Mouse (Mus musculus) G1E (cell line): Measurements from ENCODE around the gene Cacnb1. TPM values are rescaled to one million over a fixed set of nuclear protein-coding genes. Genes with fewer than 3 reads are reported as not detected.

ENCODE experiments used
- ATAC-seq: 2 replicates; pipeline ENCODE4 v1.8.0; 2016; ENCODE audit warnings: mild to moderate bottlenecking; ENCODE audit not compliant: insufficient number of reproducible peaks, poor library complexity, low FRiP score, severe bottlenecking; ENCODE audit errors: extremely low read depth
- DNase-seq: peaks from one replicate; pipeline ENCODE4 v3.0.0; 2012; ENCODE audit warnings: low spot score
- H3K27me3 ChIP-seq: 2 replicates; pipeline ENCODE4 v1.6.1; 2012; ENCODE audit warnings: mild to moderate bottlenecking, low read length, inconsistent platforms; ENCODE audit not compliant: insufficient read depth
- H3K36me3 ChIP-seq: replicated peaks from 2 replicates; pipeline ENCODE3; 2012; ENCODE audit warnings: mild to moderate bottlenecking, inconsistent platforms
- H3K4me1 ChIP-seq: 2 replicates; pipeline ENCODE4 v1.6.1; 2012; ENCODE audit warnings: low read depth, low read length, inconsistent platforms, mixed read lengths; ENCODE audit not compliant: insufficient read depth
- H3K4me3 ChIP-seq: 2 replicates; pipeline ENCODE4 v1.5.1; 2012; ENCODE audit warnings: low read depth, mild to moderate bottlenecking, inconsistent platforms, low read length, moderate library complexity, mixed read lengths
- H3K9me3 ChIP-seq: replicated peaks from 2 replicates; pipeline ENCODE4 v1.6.1; 2012; ENCODE audit warnings: inconsistent platforms
- CTCF ChIP-seq: IDR thresholded peaks from 2 replicates; pipeline ENCODE4 v1.5.1; 2012; ENCODE audit warnings: low read depth, low read length, inconsistent platforms, mixed read lengths
- GATA1 ChIP-seq: IDR thresholded peaks from 2 replicates; pipeline ENCODE4 v1.6.1; 2012; ENCODE audit warnings: borderline replicate concordance, low read length, inconsistent platforms, mixed read lengths
- GATA2 ChIP-seq: IDR thresholded peaks from 2 replicates; pipeline ENCODE4 v1.6.1; 2012; ENCODE audit warnings: low read depth, low read length, inconsistent platforms, borderline replicate concordance
- POLR2AphosphoS5 ChIP-seq: IDR thresholded peaks from 2 replicates; pipeline ENCODE4 v1.6.1; 2012; ENCODE audit warnings: low read depth, low read length, inconsistent platforms; ENCODE audit not compliant: insufficient replicate concordance
- TAL1 ChIP-seq: conservative IDR thresholded peaks from 2 replicates; pipeline ENCODE4 v1.6.1; 2012; ENCODE audit warnings: low read depth, low read length, inconsistent platforms, mixed read lengths
- polyA plus RNA-seq: library from polyadenylated mRNA; stranded (reverse); fragments of >175 nt; gene quantifications from 2 replicates; pipeline ENCODE4 v1.2.3, GENCODE M21; 2012
- total RNA-seq, 2 experiments: library from RNA; stranded (forward) in 1 of 2; stranded (reverse) in 1 of 2; fragments of 200-1000 nt in 1 of 2; fragments of >200 nt in 1 of 2; fragmentation: Nextera tagmentation in 1 of 2; gene quantifications; 2 replicates each; pipeline ENCODE4 v1.2.3; 2014 to 2017

Gene Cacnb1
- total and polyA plus RNA-seq, 3 experiments = 0.05 to 1.4 (median 0.61) TPM

GRCm38 (mm10) chr11:97986738-97987465 lies 35.9 kb downstream of the Cacnb1 start:
- TF ChIP-seq GATA1 (no peak), CTCF (no peak), TAL1 (no peak), POLR2AphosphoS5 (no peak), GATA2 (no peak)
- DNase-seq = no peak
- Histone ChIP-seq H3K9me3 (no peaks in the 10 kb centered on the region), H3K4me1 (peaks cover 49% of the 10 kb centered on the region), H3K4me3 (peak overlapping the region; percentile 68; the same call in 1 of the 2 replicates), H3K36me3 (peaks cover 5% of the 10 kb centered on the region), H3K27me3 (peaks cover 40% of the 10 kb centered on the region)
- ATAC-seq = no peak

- H3K27me3 ChIP-seq = peaks cover 45% of the 10 kb centered on the region
- TF ChIP-seq GATA1 (no peak), GATA2 (no peak), CTCF (no peak), TAL1 (no peak), POLR2AphosphoS5 (no peak)
- ATAC-seq = no peak
- peak; percentile 44 for DNase-seq
- H3K36me3 ChIP-seq = peaks cover 5% of the 10 kb centered on the region
- H3K4me3 ChIP-seq = peak within 1 kb of the TSS; percentile 68
- no peaks in the 10 kb centered on the region for H3K9me3 ChIP-seq
- H3K4me1 ChIP-seq = peaks cover 49% of the 10 kb centered on the region
These were observed 36.8 kb downstream of the Cacnb1 start, which contains the start of gene Plxdc1 for GRCm38 (mm10) chr11:97985727-97986677. Plxdc1 (minus strand) TSS chr11:97986444.

GRCm38 (mm10) chr11:97983983-97984382 lies 38.9 kb downstream of the Cacnb1 start:
- Histone ChIP-seq H3K4me3 (no peak overlapping the region), H3K27me3 (peaks cover 50% of the 10 kb centered on the region), H3K4me1 (peaks cover 33% of the 10 kb centered on the region), H3K36me3 (peaks cover 8% of the 10 kb centered on the region), H3K9me3 (no peaks in the 10 kb centered on the region)
- DNase-seq = no peak
- TF ChIP-seq POLR2AphosphoS5 = no peak
- no peak for TF ChIP-seq GATA2
- no peak for TF ChIP-seq GATA1
- no peak for TF ChIP-seq TAL1
- TF ChIP-seq CTCF = no peak
- ATAC-seq = no peak

- H3K27me3 ChIP-seq = peaks cover 53% of the 10 kb centered on the region
- no peak for ATAC-seq
- TF ChIP-seq GATA2 (no peak), CTCF (no peak), GATA1 (no peak), POLR2AphosphoS5 (no peak), TAL1 (no peak)
These were observed 39.3 kb downstream of the Cacnb1 start for GRCm38 (mm10) chr11:97983506-97983905.

GRCm38 (mm10) chr11:97982721-97983120 lies 40.1 kb downstream of the Cacnb1 start:
- Histone ChIP-seq H3K4me3 (no peak overlapping the region), H3K27me3 (peaks cover 61% of the 10 kb centered on the region), H3K36me3 (peaks cover 19% of the 10 kb centered on the region), H3K4me1 (peaks cover 30% of the 10 kb centered on the region), H3K9me3 (no peaks in the 10 kb centered on the region)
- ATAC-seq (no peak), DNase-seq (no peak)
- TF ChIP-seq CTCF (no peak), TAL1 (no peak), GATA1 (no peak), GATA2 (no peak), POLR2AphosphoS5 (no peak)

More at GRCm38 (mm10) chr11:97983506-97983905, 39.3 kb downstream of the Cacnb1 start:
- Histone ChIP-seq H3K36me3 (peaks cover 11% of the 10 kb centered on the region), H3K4me3 (no peak overlapping the region), H3K4me1 (peaks cover 33% of the 10 kb centered on the region), H3K9me3 (no peaks in the 10 kb centered on the region)
- no peak for DNase-seq

- DNase-seq = no peak
- no peak for ATAC-seq
- Histone ChIP-seq H3K4me1 (peaks cover 8% of the 10 kb centered on the region), H3K27me3 (peaks cover 55% of the 10 kb centered on the region), H3K4me3 (no peak overlapping the region), H3K9me3 (no peaks in the 10 kb centered on the region), H3K36me3 (peaks cover 33% of the 10 kb centered on the region)
- TF ChIP-seq POLR2AphosphoS5 (no peak), GATA1 (no peak), GATA2 (no peak), CTCF (no peak)
These were observed 42.3 kb downstream of the Cacnb1 start for GRCm38 (mm10) chr11:97980531-97980966.
